Mouse (Mus musculus) C2C12 (cell line): ENCODE data around the gene Csrp2. TPM values are rescaled to one million over a fixed set of nuclear protein-coding genes. Genes with fewer than 3 reads are reported as not detected.

Source experiments
- H3K27me3 ChIP-seq: one replicate; pipeline ENCODE4 v1.6.1; 2011; ENCODE audit not compliant: control insufficient read depth, insufficient read depth, insufficient read length
- H3K36me3 ChIP-seq: one replicate; pipeline ENCODE4 v1.6.1; 2011; ENCODE audit not compliant: control insufficient read depth, insufficient read depth
- H3K4me3 ChIP-seq: one replicate; pipeline ENCODE4 v1.5.1; 2011; ENCODE audit warnings: mild to moderate bottlenecking, control low read depth; ENCODE audit not compliant: poor library complexity, insufficient read depth, severe bottlenecking
- H3K79me2 ChIP-seq: one replicate; pipeline ENCODE4 v1.6.1; 2011; ENCODE audit not compliant: control insufficient read depth, insufficient read depth
- H3K79me3 ChIP-seq: one replicate; pipeline ENCODE4 v1.6.1; 2011; ENCODE audit warnings: low read depth, control low read depth
- H3ac ChIP-seq: one replicate; pipeline ENCODE3; 2011; ENCODE audit warnings: low read depth; ENCODE audit not compliant: control insufficient read depth, insufficient read length
- CEBPB ChIP-seq: IDR thresholded peaks from one replicate; pipeline ENCODE4 v1.6.1; 2011; ENCODE audit warnings: low read depth, mild to moderate bottlenecking, control low read depth, moderate library complexity
- CTCF ChIP-seq: IDR thresholded peaks from one replicate; pipeline ENCODE4 v1.5.1; 2011; ENCODE audit not compliant: control insufficient read depth, insufficient read depth, insufficient read length
- FOSL1 ChIP-seq: IDR thresholded peaks from one replicate; pipeline ENCODE4 v1.8.0; 2011; ENCODE audit warnings: mild to moderate bottlenecking, low read length; ENCODE audit not compliant: poor library complexity, insufficient read depth, severe bottlenecking
- MAX ChIP-seq: IDR thresholded peaks from one replicate; pipeline ENCODE4 v1.6.1; 2011; ENCODE audit warnings: mild to moderate bottlenecking, control low read depth
- MYOD1 ChIP-seq: IDR thresholded peaks from one replicate; pipeline ENCODE4 v1.6.1; 2011; ENCODE audit warnings: low read depth; ENCODE audit not compliant: control insufficient read depth, insufficient read length
- MYOG ChIP-seq: IDR thresholded peaks from one replicate; pipeline ENCODE4 v1.6.1; 2011; ENCODE audit not compliant: control insufficient read depth, insufficient read length; ENCODE audit errors: extremely low read depth
- USF1 ChIP-seq: IDR thresholded peaks from one replicate; pipeline ENCODE4 v1.6.1; 2011; ENCODE audit warnings: low read depth, mild to moderate bottlenecking, control low read depth, moderate library complexity
- long read RNA-seq, 2 experiments: library from polyadenylated mRNA; unstranded; transcript quantifications; one replicate each; pipeline ENCODE4 v2.0.0; 2019 to 2020
- polyA plus RNA-seq: library from polyadenylated mRNA; unstranded; fragments of >200 nt; fragmentation: generic; extraction: Trizol; gene quantifications from one replicate; pipeline ENCODE4 v1.2.1, GENCODE M21; 2012; ENCODE audit warnings: missing spikeins

The Csrp2 gene
- polyA plus RNA-seq: 398 TPM
- long read RNA-seq, experiment 1, transcript Csrp2-201 (6 exons, 1,384 nt): major isoform, 138 of 171 reads
- long read RNA-seq, experiment 1, partial matches to known transcripts: 25 of 171 reads
- long read RNA-seq, experiment 1, other reads (novel, unspliced or antisense): 3 of 171 reads
- long read RNA-seq, experiment 2, transcript Csrp2-201 (6 exons, 1,384 nt): major isoform, 39 of 60 reads
- long read RNA-seq, experiment 2, transcript Csrp2-207 (5 exons, 780 nt): minor isoform, 16 of 60 reads
- long read RNA-seq, experiment 2, partial matches to known transcripts: 2 of 60 reads
- long read RNA-seq, experiment 2, other reads (novel, unspliced or antisense): 3 of 60 reads

DNA sequence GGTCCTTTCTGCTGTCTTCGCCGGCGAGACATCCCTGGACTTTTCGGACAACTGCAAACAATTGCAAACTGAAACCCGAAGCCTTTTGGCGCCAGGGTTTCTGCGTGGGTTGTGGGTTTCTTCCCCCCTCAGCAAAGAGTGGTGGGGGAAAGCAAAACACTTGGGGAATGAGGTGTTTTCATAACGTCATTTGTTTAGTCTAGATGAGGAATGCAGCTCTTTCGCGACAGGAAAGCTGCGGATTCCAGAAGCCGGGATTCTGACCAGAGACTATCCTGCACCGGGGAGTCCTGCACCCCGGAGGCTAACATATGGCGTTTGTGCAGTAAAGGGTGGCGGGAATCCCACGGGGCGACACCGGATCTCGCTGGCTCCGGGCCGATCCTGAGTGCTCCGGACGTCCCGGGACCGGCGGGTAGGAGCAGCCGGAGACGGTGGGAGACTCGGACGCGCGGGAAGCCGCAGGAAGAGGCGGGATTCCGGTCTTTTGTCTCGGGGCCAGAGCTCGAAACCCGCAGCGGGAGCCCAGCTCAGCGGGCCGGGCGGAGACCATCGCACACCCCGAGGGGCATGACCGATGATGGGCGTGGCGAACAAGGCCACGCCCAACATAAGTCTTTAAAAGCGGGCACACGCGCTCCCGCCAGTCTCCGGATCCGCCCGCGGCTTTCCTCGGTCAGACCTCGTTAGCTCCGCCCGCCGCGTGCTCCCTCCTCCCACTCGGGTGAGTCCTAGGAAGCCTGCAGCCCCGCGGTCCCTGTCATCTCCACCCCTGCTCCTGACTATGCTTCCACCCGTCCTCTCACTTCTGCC is at the start of gene Csrp2:
Csrp2 (plus strand) TSS at position 259 of the 813 bp plus-strand sequence.
- Histone ChIP-seq H3ac (peak within 1 kb of the TSS; percentile 86), H3K79me2 (peaks cover 46% of the 10 kb centered on the region), H3K79me3 (peaks cover 40% of the 10 kb centered on the region), H3K27me3 (no peaks in the 10 kb centered on the region), H3K4me3 (peak within 1 kb of the TSS; percentile 76), H3K36me3 (peaks cover 13% of the 10 kb centered on the region)
- TF ChIP-seq USF1 (no peak), FOSL1 (no peak), CEBPB (no peak), MYOG (no peak), MYOD1 (peak; percentile 11), MAX (peak; percentile 73), CTCF (no peak)

DNA sequence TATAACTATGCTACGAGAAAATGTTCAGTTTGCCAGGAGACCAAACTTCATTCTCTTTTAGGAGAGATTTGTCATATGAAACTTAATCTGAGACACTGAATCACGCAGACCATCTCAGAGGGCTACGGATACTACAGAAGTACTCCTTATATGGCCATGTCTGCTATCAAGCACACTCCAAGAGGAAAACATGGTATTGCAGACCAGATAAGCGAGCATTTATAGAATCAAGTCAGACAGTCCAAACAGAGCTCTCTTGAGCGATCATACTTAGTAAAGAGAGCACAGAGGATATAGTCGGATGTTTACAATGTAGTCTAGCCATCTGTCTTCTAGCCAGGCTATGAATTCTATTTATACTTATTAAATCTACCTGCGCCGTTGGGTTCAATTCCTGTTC is 44.7 kb upstream of the Csrp2 start:
- H3K4me3 ChIP-seq: no peak overlapping the region
- no peaks in the 10 kb centered on the region for H3K79me2 ChIP-seq
- H3K36me3 ChIP-seq: no peaks in the 10 kb centered on the region
- no peaks in the 10 kb centered on the region for H3K27me3 ChIP-seq
- no peak overlapping the region for H3ac ChIP-seq
- H3K79me3 ChIP-seq: no peaks in the 10 kb centered on the region
- TF ChIP-seq MAX: no peak
- no peak for TF ChIP-seq CEBPB
- TF ChIP-seq FOSL1: no peak
- no peak for TF ChIP-seq USF1
- no peak for TF ChIP-seq CTCF
- no peak for TF ChIP-seq MYOD1
- TF ChIP-seq MYOG: no peak

- Histone ChIP-seq H3ac (no peak overlapping the region), H3K36me3 (no peaks in the 10 kb centered on the region), H3K4me3 (no peak overlapping the region), H3K27me3 (no peaks in the 10 kb centered on the region), H3K79me3 (no peaks in the 10 kb centered on the region), H3K79me2 (no peaks in the 10 kb centered on the region)
- TF ChIP-seq FOSL1 (no peak), USF1 (no peak), MAX (no peak), CEBPB (no peak), CTCF (no peak), MYOG (no peak), MYOD1 (no peak)
Observed at GRCm38 (mm10) chr10:110876956-110877355, 42.6 kb upstream of the Csrp2 start.

GRCm38 (mm10) chr10:110877851-110878250 is 41.7 kb upstream of the Csrp2 start:
- Histone ChIP-seq H3K4me3 (no peak overlapping the region), H3ac (no peak overlapping the region), H3K27me3 (no peaks in the 10 kb centered on the region), H3K79me2 (no peaks in the 10 kb centered on the region), H3K79me3 (no peaks in the 10 kb centered on the region), H3K36me3 (no peaks in the 10 kb centered on the region)
- TF ChIP-seq USF1 (no peak), CTCF (no peak), MAX (no peak), MYOG (no peak), CEBPB (no peak), MYOD1 (no peak), FOSL1 (no peak)

DNA sequence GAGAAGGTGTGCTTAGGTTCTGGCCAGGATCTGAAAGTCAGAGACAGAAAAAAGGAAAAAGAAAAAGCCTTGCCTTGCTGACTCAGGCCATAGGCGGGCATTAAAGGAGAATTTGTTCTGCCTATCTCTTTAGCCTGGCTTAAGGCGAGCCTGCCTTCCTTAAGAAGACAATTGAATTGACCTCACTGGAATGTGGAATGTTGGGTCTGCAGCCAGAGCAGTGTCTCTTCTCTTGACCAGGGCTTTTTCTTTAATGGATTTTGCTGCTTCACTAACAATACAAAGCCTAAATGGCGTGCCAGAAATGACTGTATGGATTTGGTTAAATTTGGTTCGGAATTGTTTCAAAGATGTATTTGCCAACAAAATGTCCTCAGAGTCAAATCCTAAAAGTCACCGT is 40.9 kb upstream of the Csrp2 start:
- Histone ChIP-seq H3K36me3 (no peaks in the 10 kb centered on the region), H3ac (no peak overlapping the region), H3K79me3 (no peaks in the 10 kb centered on the region), H3K79me2 (no peaks in the 10 kb centered on the region), H3K27me3 (no peaks in the 10 kb centered on the region), H3K4me3 (no peak overlapping the region)
- TF ChIP-seq FOSL1 (no peak), MYOG (no peak), CTCF (no peak), CEBPB (no peak), MAX (no peak), USF1 (no peak), MYOD1 (no peak)
